Mouse (Mus musculus): ENCODE measurements around the gene Klf16.

DNA sequence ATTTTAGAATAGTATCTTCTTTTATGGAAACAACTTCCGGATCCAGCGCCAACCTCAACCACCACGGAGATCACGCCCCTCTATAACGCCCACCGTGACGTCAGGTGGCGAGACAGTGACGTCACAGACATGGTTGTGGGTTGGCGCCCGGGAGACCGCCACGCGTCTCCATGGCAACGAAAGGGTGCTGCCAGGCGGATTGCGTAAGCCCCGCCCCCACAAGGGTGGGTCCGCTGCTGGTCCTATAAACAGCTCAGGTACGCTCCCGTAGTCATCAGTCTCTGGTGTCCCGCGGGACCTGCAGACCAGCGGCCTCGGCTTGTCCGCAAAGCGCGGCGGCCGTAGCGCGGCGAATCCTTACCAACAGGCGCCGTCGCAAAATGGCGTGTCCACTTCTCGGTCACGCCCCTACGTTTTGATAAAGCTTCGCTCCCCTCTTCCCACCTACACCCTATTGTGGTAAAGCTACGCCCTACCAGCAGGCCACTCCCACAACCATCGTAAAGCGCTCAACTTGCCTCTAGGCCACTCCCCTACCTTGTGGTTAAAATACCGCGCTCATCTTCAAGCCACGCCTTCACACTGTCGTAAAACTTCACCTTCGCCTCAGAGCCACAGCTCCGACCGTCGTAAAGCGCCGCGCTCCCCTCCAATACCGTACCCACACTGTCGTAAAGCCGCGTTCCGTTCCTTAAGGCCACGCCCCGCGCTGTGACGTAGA, 45.0 kb upstream of the Klf16 start:
- TF ChIP-seq CTCF (IDR thresholded peaks at IDR 0.05; ENCODE audit: low read depth) (no peak; the same call in 1 of the 2 replicates), EP300 (IDR thresholded peaks at IDR 0.05; ENCODE audit: low read depth) (peak; percentile 68)
